Mouse (Mus musculus) layer of hippocampus, postnatal 14 days (tissue): ENCODE results near the gene Pbx1. TPM values are rescaled to one million over a fixed set of nuclear protein-coding genes. Genes with fewer than 3 reads are reported as not detected.

Source experiments
- DNase-seq, 2 experiments: peaks; one replicate each; pipeline ENCODE4 v3.0.0; 2021 to 2022; ENCODE audit warnings: low spot score in 2 of 2, mixed read lengths in 1 of 2
- total RNA-seq, 2 experiments: library from RNA; stranded (reverse); gene quantifications; 2 replicates each; pipeline ENCODE4 v1.2.3; 2021

The Pbx1 gene
- total RNA-seq, 2 experiments from 2014 or later = 103 to 106 TPM

GRCm38 (mm10) chr1:168180622-168181441 lies 251.2 kb downstream of the Pbx1 start:
- peak in 1 of 2 experiments; percentile 22 for DNase-seq

- no peak for DNase-seq
Observed at GRCm38 (mm10) chr1:168179691-168180090, 252.4 kb downstream of the Pbx1 start.

- no peak for DNase-seq
Observed at GRCm38 (mm10) chr1:168178611-168179010, 253.5 kb downstream of the Pbx1 start.

GRCm38 (mm10) chr1:168175586-168175985 lies 256.5 kb downstream of the Pbx1 start:
- DNase-seq = no peak

- DNase-seq = no peak
Observed at GRCm38 (mm10) chr1:168169791-168170190, 262.3 kb downstream of the Pbx1 start.

- no peak for DNase-seq
Observed at GRCm38 (mm10) chr1:168169052-168169779, 262.9 kb downstream of the Pbx1 start.

GRCm38 (mm10) chr1:168167781-168168180 lies 264.3 kb downstream of the Pbx1 start:
- DNase-seq = no peak

- DNase-seq = no peak
Observed at GRCm38 (mm10) chr1:168166841-168167240, 265.2 kb downstream of the Pbx1 start.

GRCm38 (mm10) chr1:168164945-168165344 lies 267.1 kb downstream of the Pbx1 start:
- DNase-seq = no peak

- no peak for DNase-seq
Observed at GRCm38 (mm10) chr1:168163521-168164233, 268.4 kb downstream of the Pbx1 start.

- no peak for DNase-seq
Observed at GRCm38 (mm10) chr1:168139138-168139682, 292.9 kb downstream of the Pbx1 start.

GRCm38 (mm10) chr1:168138669-168139068 lies 293.4 kb downstream of the Pbx1 start:
- no peak for DNase-seq

- DNase-seq = no peak
Observed at GRCm38 (mm10) chr1:168137890-168138289, 294.2 kb downstream of the Pbx1 start.

- no peak for DNase-seq
Observed at GRCm38 (mm10) chr1:168135545-168135944, 296.5 kb downstream of the Pbx1 start.

GRCm38 (mm10) chr1:168133696-168134095 lies 298.4 kb downstream of the Pbx1 start:
- no peak for DNase-seq

- no peak for DNase-seq
Observed at GRCm38 (mm10) chr1:168128004-168128403, 304.1 kb downstream of the Pbx1 start.

- peak in 1 of 2 experiments; percentile 52 for DNase-seq
Observed at GRCm38 (mm10) chr1:168124643-168125490, 307.2 kb downstream of the Pbx1 start.

GRCm38 (mm10) chr1:168118077-168118476 lies 314.0 kb downstream of the Pbx1 start:
- DNase-seq = no peak

GRCm38 (mm10) chr1:168117367-168117766 lies 314.7 kb downstream of the Pbx1 start:
- DNase-seq = no peak

- no peak for DNase-seq
Observed at GRCm38 (mm10) chr1:168109797-168110196, 322.3 kb downstream of the Pbx1 start.
